Mouse (Mus musculus) stomach, postnatal 0 days (tissue): ENCODE results near the gene Stk11. TPM values are rescaled to one million over a fixed set of nuclear protein-coding genes. Genes with fewer than 3 reads are reported as not detected.

Experiments used
- ATAC-seq: fragments of 200-750 bp; cut with Nextera tagmentation; 2 replicates; pipeline ENCODE4 v1.8.0; 2017; ENCODE audit not compliant: low FRiP score, low TSS enrichment
- DNase-seq: peaks from one replicate; pipeline ENCODE4 v3.0.0-alpha.2; 2016; ENCODE audit warnings: low spot score
- H3K27ac ChIP-seq: fragments of 300-500 bp; sonication (generic); replicated peaks from 2 replicates; pipeline ENCODE4 v1.5.1; 2014; ENCODE audit warnings: mild to moderate bottlenecking, control low read depth
- H3K27me3 ChIP-seq: fragments of 300-500 bp; sonication (generic); 2 replicates; pipeline ENCODE4 v1.6.1; 2014; ENCODE audit warnings: low read length; ENCODE audit not compliant: control insufficient read depth, insufficient read depth
- H3K36me3 ChIP-seq: fragments of 300-500 bp; sonication (generic); 2 replicates; pipeline ENCODE4 v1.6.1; 2014; ENCODE audit warnings: low read length, mixed read lengths; ENCODE audit not compliant: control insufficient read depth, insufficient read depth
- H3K4me1 ChIP-seq: fragments of 300-500 bp; sonication (generic); replicated peaks from 2 replicates; pipeline ENCODE4 v1.6.1; 2014; ENCODE audit warnings: antibody characterized with exemption; ENCODE audit not compliant: control insufficient read depth, insufficient read depth
- H3K4me2 ChIP-seq: fragments of 300-500 bp; sonication (generic); replicated peaks from 2 replicates; pipeline ENCODE4 v1.6.1; 2014; ENCODE audit warnings: low read depth, mild to moderate bottlenecking, control low read depth, moderate library complexity
- H3K4me3 ChIP-seq: fragments of 300-500 bp; sonication (generic); 2 replicates; pipeline ENCODE4 v1.5.1; 2014; ENCODE audit warnings: low read depth, low read length, control low read depth
- H3K9ac ChIP-seq: fragments of 300-500 bp; sonication (generic); 2 replicates; pipeline ENCODE4 v1.6.1; 2014; ENCODE audit warnings: mild to moderate bottlenecking, low read length, control low read depth, mixed read lengths
- H3K9me3 ChIP-seq: fragments of 300-500 bp; sonication (generic); 2 replicates; pipeline ENCODE4 v1.6.1; 2016; ENCODE audit warnings: low read length; ENCODE audit not compliant: control insufficient read depth
- CTCF ChIP-seq: IDR thresholded peaks from 2 replicates; pipeline ENCODE4 v1.5.1; 2016; ENCODE audit warnings: antibody characterized with exemption, low read depth, mild to moderate bottlenecking, moderate library complexity
- EP300 ChIP-seq: optimal IDR thresholded peaks from 2 replicates; pipeline ENCODE3; 2016; ENCODE audit warnings: antibody characterized with exemption
- WGBS: fragments of 180-500 bp; shearing (Covaris S2); extraction: QIAGEN DNeasy Blood & Tissue Kit; methylation state at CpG from one replicate; pipeline ENCODE4 v1.1.7; 2014; 5-methylcytosine and 5-hydroxymethylcytosine counted together
- polyA plus RNA-seq: library from polyadenylated mRNA; unstranded; fragments of >200 nt; fragmentation: Nextera tagmentation; extraction: Ambion mirVana; gene quantifications from 2 replicates; pipeline ENCODE4 v1.2.1, GENCODE M21; 2015

The Stk11 gene
- polyA plus RNA-seq, 1 experiment from 2014 or later = 10.3 TPM

DNA sequence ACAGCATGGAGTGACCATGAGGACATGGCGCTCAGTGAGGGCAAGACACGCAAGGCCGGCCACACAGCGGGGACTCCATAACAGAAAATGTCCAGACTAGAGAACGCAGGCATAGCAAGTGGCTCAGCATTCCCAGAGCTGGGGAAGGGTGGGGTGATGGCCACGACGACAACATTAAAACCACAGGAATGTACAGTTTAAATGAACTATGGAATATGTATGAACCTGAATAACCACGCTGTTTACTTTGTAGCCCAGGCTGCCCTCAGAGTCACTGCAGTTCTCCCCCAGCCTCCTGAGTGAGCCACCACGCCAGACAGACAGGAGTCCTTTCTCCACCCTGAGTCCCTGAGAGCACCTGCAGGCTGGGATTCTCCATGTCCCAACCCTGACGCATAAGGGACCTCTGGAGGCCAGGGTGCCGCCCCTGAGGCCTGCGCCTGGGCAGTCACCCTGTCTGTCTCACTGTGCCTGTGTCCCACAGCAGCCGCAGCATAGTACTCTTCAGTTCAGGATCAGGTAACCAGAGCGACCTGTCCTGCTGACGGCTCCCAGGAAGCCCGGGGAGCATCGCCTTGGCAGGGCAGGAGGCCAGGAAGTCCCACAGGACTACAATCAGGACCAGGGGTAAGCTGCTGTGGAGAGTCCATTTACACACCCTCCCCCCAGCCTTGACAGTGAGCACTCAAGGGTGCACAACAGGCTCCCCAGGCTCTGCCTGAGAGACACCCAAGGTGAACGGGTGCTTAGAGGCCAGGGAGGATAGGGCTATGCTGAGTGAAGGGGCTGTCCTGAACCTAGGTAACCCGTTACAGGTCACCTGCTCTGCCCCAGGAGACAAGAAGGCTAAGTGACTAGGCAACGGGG, 42.7 kb upstream of the Stk11 start:
- H3K36me3 ChIP-seq = peaks cover 3% of the 10 kb centered on the region; the same call in 1 of the 2 replicates
- H3K9me3 ChIP-seq = no peaks in the 10 kb centered on the region
- no peak overlapping the region for H3K9ac ChIP-seq
- H3K27me3 ChIP-seq = no peaks in the 10 kb centered on the region
- ATAC-seq (peak; percentile 8), DNase-seq (peak; percentile 59)
- H3K4me1 ChIP-seq = peaks cover 17% of the 10 kb centered on the region
- no peak overlapping the region for H3K4me2 ChIP-seq
- TF ChIP-seq EP300 = no peak
- TF ChIP-seq CTCF = no peak
- WGBS = 73% methylated on average over 20 of the region's 20 CpGs
- H3K4me3 ChIP-seq = no peak overlapping the region
- peak overlapping the region; percentile 94 for H3K27ac ChIP-seq

DNA sequence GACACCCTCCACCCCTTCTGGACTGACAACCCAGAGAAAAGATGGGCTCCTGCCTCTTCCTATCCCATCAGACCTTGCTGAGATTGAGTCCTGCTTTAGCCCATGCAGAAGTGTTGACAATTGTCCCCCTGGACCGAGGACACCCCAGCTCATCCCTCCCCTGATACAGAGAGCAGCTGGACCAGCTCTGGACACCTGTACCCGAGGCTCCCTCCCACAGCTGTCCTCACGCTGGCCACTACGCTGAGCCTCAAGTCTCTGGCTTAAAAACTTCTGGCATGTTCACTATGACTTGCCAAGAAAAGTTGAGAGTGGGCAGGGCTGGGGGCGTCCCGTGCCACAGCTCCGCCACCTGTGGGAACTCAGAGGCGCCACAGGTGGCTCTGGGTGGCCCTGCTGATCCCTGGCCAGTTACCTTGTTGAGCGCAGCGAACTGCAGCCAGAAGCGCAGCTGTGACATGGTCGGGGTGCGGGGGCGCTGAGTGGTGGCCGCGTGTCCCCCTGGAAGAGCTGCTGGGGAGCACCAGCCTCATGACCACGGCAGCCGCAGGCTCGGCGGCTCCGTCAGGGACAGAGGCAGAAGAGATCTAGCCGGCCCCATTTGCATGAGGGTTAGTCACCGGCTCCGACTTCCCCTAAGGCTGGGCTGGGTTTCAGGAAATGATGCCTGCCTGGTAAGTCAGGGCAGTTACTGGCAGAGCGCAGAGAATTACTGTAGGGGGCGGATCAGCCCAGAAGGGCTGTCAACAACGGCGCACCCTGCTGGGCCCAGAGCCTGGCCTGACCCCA, 40.6 kb upstream of the Stk11 start:
- WGBS = 20% methylated on average over 28 of the region's 28 CpGs
- Histone ChIP-seq H3K9ac (peak overlapping the region; percentile 68), H3K27ac (peak overlapping the region; percentile 88), H3K27me3 (no peaks in the 10 kb centered on the region), H3K4me3 (peak overlapping the region; percentile 33), H3K4me1 (peaks cover 17% of the 10 kb centered on the region), H3K36me3 (peaks cover 5% of the 10 kb centered on the region), H3K9me3 (no peaks in the 10 kb centered on the region), H3K4me2 (peak overlapping the region; percentile 59)
- DNase-seq (peak; percentile 90), ATAC-seq (peak; percentile 83)
- TF ChIP-seq CTCF = peak; percentile 72
- no peak for TF ChIP-seq EP300

DNA sequence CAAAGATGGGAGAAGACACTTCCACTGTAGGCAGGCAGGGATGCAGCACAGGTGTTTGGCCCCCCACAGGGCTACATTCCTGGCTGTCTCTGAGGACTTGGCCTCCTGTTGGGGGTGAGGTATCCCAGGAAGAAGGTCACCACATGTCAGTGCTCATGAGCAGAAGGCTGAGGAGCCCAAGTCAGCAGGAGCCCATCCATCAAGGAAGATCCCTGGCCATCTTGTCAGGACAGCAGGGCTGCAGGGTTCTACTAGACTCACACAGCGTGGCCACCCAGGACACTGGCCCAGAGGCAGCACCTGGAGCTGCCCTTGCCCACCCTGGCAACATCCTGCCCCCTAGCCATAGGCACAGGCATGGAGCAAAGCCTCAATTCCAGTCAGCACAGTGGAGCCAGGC, 39.7 kb upstream of the Stk11 start:
- no peak for DNase-seq
- Histone ChIP-seq H3K36me3 (peaks cover 5% of the 10 kb centered on the region), H3K4me2 (no peak overlapping the region), H3K27ac (peak overlapping the region; percentile 88), H3K9me3 (no peaks in the 10 kb centered on the region), H3K9ac (peak overlapping the region; percentile 68; the same call in 1 of the 2 replicates), H3K4me1 (peaks cover 15% of the 10 kb centered on the region), H3K4me3 (no peak overlapping the region), H3K27me3 (no peaks in the 10 kb centered on the region)
- TF ChIP-seq CTCF = no peak; the same call in 1 of the 2 replicates
- no peak for TF ChIP-seq EP300
- ATAC-seq = no peak
- 72% methylated on average over 1 of the region's 1 CpGs for WGBS

DNA sequence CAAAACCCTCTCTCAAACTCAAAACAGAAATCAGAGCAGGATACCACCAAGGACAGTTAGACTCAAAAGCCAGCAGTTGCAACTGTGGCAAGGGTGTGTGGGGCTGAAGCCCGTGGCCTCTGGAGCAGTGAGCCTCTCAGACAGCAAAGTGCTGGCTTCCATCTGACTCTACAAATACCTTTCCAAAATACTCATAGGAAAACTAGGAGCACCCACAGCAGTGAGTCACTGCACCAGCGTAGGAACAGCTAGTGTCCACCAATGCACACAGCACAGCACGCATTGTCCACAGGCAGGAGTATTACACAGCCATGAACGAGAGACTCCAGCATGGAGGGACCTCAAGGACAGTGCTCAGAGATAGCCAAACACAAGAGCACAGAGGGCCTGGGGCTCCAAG, 39.2 kb upstream of the Stk11 start:
- no peak for ATAC-seq

DNA sequence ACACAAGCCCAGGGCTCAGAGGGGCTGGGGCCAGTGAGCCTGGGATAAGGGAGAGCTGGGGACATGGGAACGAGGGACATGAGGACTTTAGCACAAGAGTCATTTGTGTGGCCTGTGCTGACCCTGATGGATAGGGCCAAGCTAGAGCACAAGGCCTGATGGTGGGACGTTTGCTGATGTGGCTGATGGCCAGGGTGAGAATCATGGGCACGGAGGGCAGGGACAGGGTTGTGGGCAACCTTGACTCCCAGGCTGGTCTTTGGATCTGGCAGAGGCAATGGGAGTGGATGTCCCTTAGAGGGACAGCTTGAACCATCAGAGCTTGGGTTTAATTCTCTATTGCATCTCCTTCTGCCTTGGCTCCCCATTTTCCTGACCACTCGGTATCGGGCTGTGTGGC, 38.3 kb upstream of the Stk11 start:
- Histone ChIP-seq H3K4me3 (no peak overlapping the region), H3K4me2 (no peak overlapping the region), H3K36me3 (peaks cover 8% of the 10 kb centered on the region), H3K9ac (no peak overlapping the region), H3K4me1 (peaks cover 4% of the 10 kb centered on the region; the same call in 1 of the 2 replicates), H3K27ac (no peak overlapping the region), H3K9me3 (no peaks in the 10 kb centered on the region), H3K27me3 (no peaks in the 10 kb centered on the region)
- DNase-seq (no peak), ATAC-seq (no peak)
- 88% methylated on average over 5 of the region's 5 CpGs for WGBS
- TF ChIP-seq EP300 = no peak

More for the DNA sequence above, 39.2 kb upstream of the Stk11 start:
- TF ChIP-seq CTCF (no peak), EP300 (no peak)
- H3K27ac ChIP-seq = no peak overlapping the region
- H3K9me3 ChIP-seq = no peaks in the 10 kb centered on the region
- over 99% methylated on average over 4 of the region's 4 CpGs for whole genome bisulfite sequencing
- no peak for DNase-seq
- peaks cover 12% of the 10 kb centered on the region for H3K4me1 ChIP-seq
- peaks cover 5% of the 10 kb centered on the region for H3K36me3 ChIP-seq
- no peak overlapping the region for H3K4me2 ChIP-seq
- no peak overlapping the region for H3K9ac ChIP-seq
- H3K27me3 ChIP-seq = no peaks in the 10 kb centered on the region
- H3K4me3 ChIP-seq = no peak overlapping the region
